Mouse (Mus musculus): ENCODE measurements around the gene Rbpj.

- no peak for TF ChIP-seq POLR2A (IDR thresholded peaks at IDR 0.05; ENCODE audit: extremely low read depth, insufficient read depth, low read length)
- no peak for TF ChIP-seq CTCF (IDR thresholded peaks at IDR 0.05; ENCODE audit: extremely low read depth, insufficient read depth, low read length)
These were observed 226.7 kb downstream of the Rbpj start for GRCm38 (mm10) chr5:53692662-53693061.
